Mouse (Mus musculus): ENCODE results near the gene Hist1h2ae.

The Hist1h2ae gene

GRCm38 (mm10) chr13:23521703-23522102 is 49.3 kb downstream of the Hist1h2ae start:
- no peak for ATAC-seq (ENCODE audit: low TSS enrichment)

Data from frontal cortex, adult (tissue).